Mouse (Mus musculus) lung, adult 2 months (tissue): ENCODE results near the gene Tmprss7.

Experiments
- CTCF ChIP-seq: fragments of 200-500 bp; IDR thresholded peaks from 2 replicates; pipeline ENCODE4 v1.5.1; 2011; ENCODE audit warnings: mild to moderate bottlenecking, low read length, control low read depth; ENCODE audit not compliant: insufficient read depth
- POLR2A ChIP-seq: fragments of 200-500 bp; IDR thresholded peaks from 2 replicates; pipeline ENCODE4 v1.6.1; 2011; ENCODE audit warnings: low read depth, mild to moderate bottlenecking, control low read depth, low read length, borderline replicate concordance; ENCODE audit errors: extremely low read depth

GRCm38 (mm10) chr16:45697996-45698395, 4.5 kb upstream of the Tmprss7 start:
- TF ChIP-seq POLR2A, result no peak
- no peak for TF ChIP-seq CTCF
